Mouse (Mus musculus) midbrain, embryonic 10.5 days (tissue): ENCODE data around the gene H2-Eb2. TPM values are rescaled to one million over a fixed set of nuclear protein-coding genes. Genes with fewer than 3 reads are reported as not detected.
A peak's percentile ranks its signal among the peaks of the same experiment; 100 is the strongest.

ENCODE experiments used
- DNase-seq: peaks from one replicate; pipeline ENCODE4 v3.0.0-alpha.2; 2017; ENCODE audit warnings: low spot score
- H3K27ac ChIP-seq: fragments of 300-500 bp; sonication (generic); replicated peaks from 2 replicates; pipeline ENCODE4 v1.5.1; 2016; ENCODE audit warnings: mild to moderate bottlenecking
- H3K27me3 ChIP-seq: fragments of 300-500 bp; sonication (generic); 2 replicates; pipeline ENCODE4 v1.6.1; 2016; ENCODE audit warnings: low read depth, mild to moderate bottlenecking; ENCODE audit not compliant: poor library complexity, severe bottlenecking
- H3K36me3 ChIP-seq: fragments of 300-500 bp; sonication (generic); 2 replicates; pipeline ENCODE4 v1.6.1; 2016; ENCODE audit warnings: mild to moderate bottlenecking, moderate library complexity
- H3K4me1 ChIP-seq: fragments of 300-500 bp; sonication (generic); 2 replicates; pipeline ENCODE4 v1.6.1; 2016
- H3K4me3 ChIP-seq: fragments of 300-500 bp; sonication (generic); 2 replicates; pipeline ENCODE4 v1.5.1; 2016; ENCODE audit warnings: mild to moderate bottlenecking, moderate library complexity
- H3K9me3 ChIP-seq: fragments of 300-500 bp; sonication (generic); replicated peaks from 2 replicates; pipeline ENCODE4 v1.6.1; 2016; ENCODE audit warnings: mild to moderate bottlenecking
- WGBS: fragments of 180-500 bp; shearing (Covaris S2); methylation state at CpG from one replicate; pipeline ENCODE4 v1.1.7; 2016; 5-methylcytosine and 5-hydroxymethylcytosine counted together
- polyA plus RNA-seq: library from polyadenylated mRNA; unstranded; fragments of >200 nt; fragmentation: Nextera tagmentation; extraction: Ambion mirVana; gene quantifications from 2 replicates; pipeline ENCODE4 v1.2.1, GENCODE M21; 2016

Gene H2-Eb2
- polyA plus RNA-seq, 1 experiment from 2014 or later, result not detected

GRCm38 (mm10) chr17:34377450-34378209, 52.2 kb downstream of the H2-Eb2 start:
- no peaks in the 10 kb centered on the region for H3K9me3 ChIP-seq
- H3K4me3 ChIP-seq, result no peak overlapping the region
- no peak overlapping the region for H3K27ac ChIP-seq
- no peaks in the 10 kb centered on the region for H3K36me3 ChIP-seq
- DNase-seq, result no peak
- H3K27me3 ChIP-seq, result no peaks in the 10 kb centered on the region
- 69% methylated on average over 6 of the region's 6 CpGs for WGBS
- no peaks in the 10 kb centered on the region for H3K4me1 ChIP-seq

GRCm38 (mm10) chr17:34378716-34379115, 53.3 kb downstream of the H2-Eb2 start:
- no peaks in the 10 kb centered on the region for H3K4me1 ChIP-seq
- H3K9me3 ChIP-seq, result no peaks in the 10 kb centered on the region
- WGBS, result 93% methylated on average over 2 of the region's 2 CpGs
- no peak for DNase-seq
- no peak overlapping the region for H3K27ac ChIP-seq
- no peak overlapping the region for H3K4me3 ChIP-seq
- H3K27me3 ChIP-seq, result no peaks in the 10 kb centered on the region
- no peaks in the 10 kb centered on the region for H3K36me3 ChIP-seq

DNA sequence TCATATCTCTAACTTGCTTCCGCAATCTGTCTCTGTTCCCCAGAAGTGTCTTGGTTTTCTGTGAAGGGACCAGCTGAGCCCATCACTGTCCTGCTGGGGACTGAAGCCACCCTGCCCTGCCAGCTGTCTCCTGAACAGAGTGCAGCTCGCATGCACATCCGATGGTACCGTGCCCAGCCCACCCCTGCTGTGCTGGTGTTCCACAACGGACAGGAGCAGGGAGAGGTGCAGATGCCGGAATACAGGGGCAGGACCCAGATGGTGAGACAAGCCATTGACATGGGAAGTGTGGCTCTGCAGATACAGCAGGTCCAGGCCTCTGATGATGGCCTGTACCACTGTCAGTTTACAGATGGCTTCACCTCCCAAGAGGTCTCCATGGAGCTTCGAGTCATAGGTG, 54.0 kb downstream of the H2-Eb2 start:
- no peak overlapping the region for H3K4me3 ChIP-seq
- no peaks in the 10 kb centered on the region for H3K27me3 ChIP-seq
- no peaks in the 10 kb centered on the region for H3K4me1 ChIP-seq
- no peak for DNase-seq
- no peaks in the 10 kb centered on the region for H3K9me3 ChIP-seq
- no peaks in the 10 kb centered on the region for H3K36me3 ChIP-seq
- H3K27ac ChIP-seq, result no peak overlapping the region
- 87% methylated on average over 7 of the region's 7 CpGs for whole genome bisulfite sequencing

- H3K4me1 ChIP-seq, result no peaks in the 10 kb centered on the region
- H3K4me3 ChIP-seq, result no peak overlapping the region
- H3K27ac ChIP-seq, result no peak overlapping the region
- DNase-seq, result no peak
- H3K9me3 ChIP-seq, result no peaks in the 10 kb centered on the region
- 74% methylated on average over 11 of the region's 11 CpGs for WGBS
- no peaks in the 10 kb centered on the region for H3K36me3 ChIP-seq
- no peaks in the 10 kb centered on the region for H3K27me3 ChIP-seq
Measured at GRCm38 (mm10) chr17:34381876-34382275, 56.4 kb downstream of the H2-Eb2 start.

- WGBS, result 81% methylated on average over 7 of the region's 7 CpGs
- H3K27me3 ChIP-seq, result no peaks in the 10 kb centered on the region
- peak; percentile 18 for DNase-seq
- H3K4me3 ChIP-seq, result no peak overlapping the region
- no peak overlapping the region for H3K27ac ChIP-seq
- H3K36me3 ChIP-seq, result no peaks in the 10 kb centered on the region
- no peaks in the 10 kb centered on the region for H3K9me3 ChIP-seq
- H3K4me1 ChIP-seq, result no peaks in the 10 kb centered on the region
Measured at GRCm38 (mm10) chr17:34383212-34383611, 57.7 kb downstream of the H2-Eb2 start.

GRCm38 (mm10) chr17:34384699-34385098, 59.2 kb downstream of the H2-Eb2 start:
- Histone ChIP-seq H3K4me1 (no peaks in the 10 kb centered on the region), H3K27ac (no peak overlapping the region), H3K4me3 (no peak overlapping the region), H3K27me3 (no peaks in the 10 kb centered on the region), H3K9me3 (no peaks in the 10 kb centered on the region), H3K36me3 (no peaks in the 10 kb centered on the region)
- 87% methylated on average over 3 of the region's 3 CpGs for WGBS
- DNase-seq, result no peak

DNA sequence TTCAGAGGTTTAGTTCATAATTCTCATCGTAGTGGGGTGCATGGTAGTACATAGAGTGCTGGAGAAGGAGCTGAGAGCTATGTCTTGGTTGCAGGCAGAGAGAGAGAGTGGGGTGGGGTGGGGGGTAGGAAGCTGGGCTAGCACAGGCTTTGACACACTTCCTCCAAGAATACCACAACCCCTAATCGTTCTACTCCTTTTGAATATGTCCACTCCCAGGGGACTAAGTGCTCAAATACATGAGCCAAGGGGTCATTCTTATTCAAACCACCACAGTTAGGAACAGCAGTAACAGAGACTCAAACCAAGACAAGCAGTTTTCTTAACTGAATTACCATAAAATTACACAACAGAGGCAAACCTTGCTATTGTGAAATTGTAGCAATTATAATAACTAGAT, 61.2 kb downstream of the H2-Eb2 start:
- 72% methylated on average over 2 of the region's 2 CpGs for WGBS
- Histone ChIP-seq H3K4me1 (no peaks in the 10 kb centered on the region), H3K9me3 (no peaks in the 10 kb centered on the region), H3K27me3 (peaks cover 10% of the 10 kb centered on the region), H3K4me3 (no peak overlapping the region), H3K27ac (no peak overlapping the region), H3K36me3 (no peaks in the 10 kb centered on the region)
- no peak for DNase-seq

DNA sequence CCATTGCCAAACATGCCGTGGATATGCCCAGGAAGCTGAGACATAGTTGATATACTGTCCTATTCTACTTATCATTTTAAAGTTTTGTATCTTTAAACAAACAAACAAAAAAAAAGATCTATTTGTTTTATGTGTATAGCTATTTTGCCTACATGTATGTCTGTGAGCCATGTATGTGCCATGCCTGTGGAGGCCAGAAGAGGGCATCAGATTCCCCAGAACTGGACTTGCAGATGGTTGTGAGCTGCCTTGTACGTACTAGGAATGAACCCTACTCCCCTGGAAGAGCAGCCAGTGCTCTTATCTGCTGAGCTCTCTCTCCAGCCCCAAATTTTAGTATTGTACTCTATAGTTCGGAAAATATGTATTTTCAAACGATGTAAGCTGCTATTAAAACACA, 63.0 kb downstream of the H2-Eb2 start:
- DNase-seq, result peak; percentile 28
- WGBS, result 35% methylated on average over 4 of the region's 4 CpGs
- H3K4me1 ChIP-seq, result peaks cover 5% of the 10 kb centered on the region
- no peaks in the 10 kb centered on the region for H3K36me3 ChIP-seq
- peaks cover 15% of the 10 kb centered on the region for H3K27me3 ChIP-seq
- H3K4me3 ChIP-seq, result no peak overlapping the region
- H3K27ac ChIP-seq, result no peak overlapping the region
- H3K9me3 ChIP-seq, result no peaks in the 10 kb centered on the region; the same call in 1 of the 2 replicates

Other genes with a start within 250 kb of the H2-Eb2 start
- gene H2-Oa, start 233.3 kb upstream of the H2-Eb2 start, polyA plus RNA-seq, result 0.37 and 0.50 TPM in 2 replicates
- 6.4 and 9.5 TPM in 2 replicates for gene H2-DMa, start 206.1 kb upstream of the H2-Eb2 start, polyA plus RNA-seq
- 126 and 137 TPM in 2 replicates for gene Brd2, start 203.0 kb upstream of the H2-Eb2 start, polyA plus RNA-seq
- 0.12 TPM in 1 of 2 replicates, not detected in the other for gene H2-DMb2, start 182.4 kb upstream of the H2-Eb2 start, polyA plus RNA-seq
- gene H2-DMb1, start 172.6 kb upstream of the H2-Eb2 start, polyA plus RNA-seq, result 0.39 TPM in 1 of 2 replicates, not detected in the other
- gene Tap1, start 138.1 kb upstream of the H2-Eb2 start, polyA plus RNA-seq, result 0.93 and 1.3 TPM in 2 replicates
- gene Psmb9, start 137.9 kb upstream of the H2-Eb2 start, polyA plus RNA-seq, result 0.49 and 0.52 TPM in 2 replicates
- 1.4 and 3.0 TPM in 2 replicates for gene Psmb8, start 127.9 kb upstream of the H2-Eb2 start, polyA plus RNA-seq
- gene Tap2, start 122.1 kb upstream of the H2-Eb2 start, polyA plus RNA-seq, result 0.53 and 0.63 TPM in 2 replicates
- not detected in 2 replicates for gene H2-Ob, start 86.8 kb upstream of the H2-Eb2 start, polyA plus RNA-seq
- gene H2-Ab1, start 68.0 kb upstream of the H2-Eb2 start, polyA plus RNA-seq, result 8.3 and 11.1 TPM in 2 replicates
- not detected in 2 replicates for gene H2-Aa, start 37.8 kb upstream of the H2-Eb2 start, polyA plus RNA-seq
- gene H2-Eb1, start 19.8 kb upstream of the H2-Eb2 start, polyA plus RNA-seq, result 1.5 and 2.0 TPM in 2 replicates
- gene Btnl2, start 29.2 kb downstream of the H2-Eb2 start, polyA plus RNA-seq, result 0.04 TPM in 1 of 2 replicates, not detected in the other
- gene Btnl1, start 51.5 kb downstream of the H2-Eb2 start, polyA plus RNA-seq, result not detected in 2 replicates
- 1.8 and 3.1 TPM in 2 replicates for gene BC051142, start 73.2 kb downstream of the H2-Eb2 start, polyA plus RNA-seq
- not detected in 2 replicates for gene Btnl4, start 151.7 kb downstream of the H2-Eb2 start, polyA plus RNA-seq
- gene Btnl6, start 191.7 kb downstream of the H2-Eb2 start, polyA plus RNA-seq, result not detected in 2 replicates
- gene Notch4, start 238.6 kb downstream of the H2-Eb2 start, polyA plus RNA-seq, result 8.7 and 10.0 TPM in 2 replicates